Mouse (Mus musculus) embryonic fibroblast, embryonic 13.5 days (primary cell): ENCODE results near the gene Tulp3. TPM values are rescaled to one million over a fixed set of nuclear protein-coding genes. Genes with fewer than 3 reads are reported as not detected.

Source experiments
- H3K27ac ChIP-seq: 2 replicates; pipeline ENCODE4 v1.5.1; 2012; ENCODE audit warnings: low read length, control low read depth, inconsistent platforms; ENCODE audit not compliant: insufficient read depth
- H3K4me1 ChIP-seq: 2 replicates; pipeline ENCODE4 v1.6.1; 2011; ENCODE audit warnings: low read length; ENCODE audit not compliant: control insufficient read depth, insufficient read depth
- H3K4me3 ChIP-seq: 2 replicates; pipeline ENCODE4 v1.5.1; 2011; ENCODE audit warnings: mild to moderate bottlenecking, control low read depth, low read length; ENCODE audit not compliant: insufficient read depth
- CTCF ChIP-seq: IDR thresholded peaks from 2 replicates; pipeline ENCODE4 v1.5.1; 2011; ENCODE audit warnings: mild to moderate bottlenecking, control low read depth, low read length, moderate library complexity, borderline replicate concordance; ENCODE audit not compliant: insufficient read depth
- POLR2A ChIP-seq: IDR thresholded peaks from 2 replicates; pipeline ENCODE4 v1.6.1; 2011; ENCODE audit warnings: low read depth, mild to moderate bottlenecking, control low read depth, low read length, moderate library complexity
- polyA plus RNA-seq: library from polyadenylated mRNA; stranded (reverse); fragments of >200 nt; gene quantifications from 2 replicates; pipeline ENCODE4 v1.2.4, GENCODE M21; 2011; ENCODE audit warnings: low read depth; ENCODE audit not compliant: missing spikeins, insufficient read length

The Tulp3 gene
- polyA plus RNA-seq, 1 experiment, result 56.8 TPM

DNA sequence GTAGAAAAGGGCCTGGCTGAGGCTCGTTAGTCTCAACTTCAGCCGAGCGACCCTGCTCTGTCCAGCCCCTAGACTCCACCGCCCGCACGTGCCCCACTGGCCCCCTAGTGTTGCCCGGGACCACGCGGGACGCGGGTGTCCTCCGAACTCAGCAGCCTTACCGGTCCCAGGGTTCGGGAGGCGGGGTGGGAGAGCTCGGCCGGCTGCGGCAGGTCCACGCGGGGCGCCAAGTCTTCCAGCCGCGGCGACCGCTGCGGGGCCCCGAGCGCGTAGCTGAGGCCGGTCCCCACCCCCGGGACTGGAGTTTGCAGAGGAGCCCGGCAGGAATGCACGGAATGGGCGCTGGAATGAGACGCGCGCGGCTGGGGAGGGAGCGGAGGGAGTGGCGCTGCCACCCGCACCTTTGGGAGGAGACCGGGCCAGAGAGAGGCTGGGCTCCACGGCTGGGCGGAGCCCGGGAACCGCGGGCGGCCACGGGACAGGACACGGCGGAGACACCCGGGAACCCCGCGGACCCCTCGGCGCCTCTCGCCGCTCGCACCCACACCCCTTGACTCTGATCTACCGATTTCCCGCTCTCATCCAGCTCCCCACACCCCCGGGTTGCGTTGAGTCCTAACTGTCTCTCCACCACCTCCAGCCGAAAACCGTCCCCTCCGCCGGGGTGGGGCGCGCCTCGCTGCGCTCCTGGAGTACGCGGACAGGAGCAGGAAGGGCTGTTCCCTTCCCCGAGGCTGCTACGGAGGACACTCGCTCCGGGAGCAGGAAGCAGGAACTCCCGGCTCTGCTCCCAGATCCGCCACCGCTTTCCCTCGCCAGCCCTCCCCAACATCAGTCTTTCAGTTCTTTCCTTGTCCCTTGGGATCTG is 55.3 kb downstream of the Tulp3 start, which contains the start of gene Tead4:
Gene Tead4 (minus strand): TSS at position 690 of the 868 bp plus-strand sequence.
- H3K4me1 ChIP-seq, result peaks cover 29% of the 10 kb centered on the region
- peak within 1 kb of the TSS; percentile 50; the same call in 1 of the 2 replicates for H3K27ac ChIP-seq
- TF ChIP-seq CTCF (no peak), POLR2A (peak; percentile 70)
- H3K4me3 ChIP-seq, result peak within 1 kb of the TSS; percentile 73

DNA sequence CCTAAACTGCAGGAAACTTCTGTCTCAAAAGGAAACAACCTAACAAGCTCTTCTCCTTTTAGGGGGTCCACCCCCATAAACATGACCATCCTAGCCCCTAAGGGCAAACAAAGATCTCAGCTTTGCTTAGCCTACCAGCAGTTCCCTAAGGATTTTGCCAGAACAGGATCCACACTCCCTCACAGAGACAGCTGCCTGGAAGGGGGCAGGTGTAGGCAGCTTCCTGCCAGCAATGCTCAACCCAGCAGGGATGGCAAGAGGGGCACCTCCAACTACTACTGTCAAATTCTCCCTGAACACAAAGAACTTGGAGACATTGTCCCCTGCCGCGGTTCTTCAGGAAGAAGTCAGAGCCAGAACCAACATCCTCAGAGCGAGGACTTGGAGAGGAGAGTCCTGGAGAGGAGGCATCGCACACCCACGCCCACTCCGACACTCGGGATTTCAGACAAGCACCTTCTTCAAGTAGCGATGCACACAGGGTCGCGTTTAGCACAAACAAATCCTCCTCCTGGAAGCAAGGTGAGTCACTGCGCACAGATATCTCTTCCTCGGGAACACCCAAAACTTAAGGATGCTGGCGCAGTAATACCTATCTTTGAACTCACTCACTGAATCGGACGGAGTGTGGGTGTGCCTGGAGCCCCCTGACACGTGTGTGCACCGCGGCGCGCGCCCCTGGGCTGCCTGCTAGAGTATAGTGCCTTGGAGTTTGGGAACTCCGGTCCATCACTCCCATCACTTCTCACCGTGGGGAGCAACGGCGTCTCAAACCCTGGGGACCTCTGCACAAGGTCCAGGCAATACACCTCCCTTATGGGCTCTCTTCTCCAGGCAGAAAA is 56.1 kb downstream of the Tulp3 start:
- Histone ChIP-seq H3K27ac (no peak overlapping the region), H3K4me3 (peak overlapping the region; percentile 73), H3K4me1 (peaks cover 29% of the 10 kb centered on the region)
- TF ChIP-seq POLR2A, result no peak
- TF ChIP-seq CTCF, result no peak

DNA sequence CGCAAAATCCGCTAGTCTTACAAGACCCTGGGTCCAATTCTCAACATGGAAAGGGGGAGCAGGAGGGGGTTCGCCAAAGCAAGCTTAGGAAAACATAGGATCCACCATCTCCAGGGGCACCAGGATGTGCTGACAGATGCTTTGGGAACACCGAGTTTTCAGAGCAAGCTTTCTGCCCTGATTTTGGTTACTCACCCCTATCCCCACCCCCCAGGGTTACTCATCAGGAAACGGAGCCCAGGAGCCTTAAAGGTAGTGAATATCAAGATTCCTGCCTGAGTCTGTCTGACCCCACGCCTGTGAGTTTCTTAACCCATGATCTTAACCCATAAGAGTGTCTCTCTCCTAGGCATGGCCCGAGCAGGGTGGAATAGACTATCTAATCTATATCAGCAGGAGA is 57.4 kb downstream of the Tulp3 start:
- Histone ChIP-seq H3K4me1 (peaks cover 29% of the 10 kb centered on the region), H3K27ac (no peak overlapping the region)

DNA sequence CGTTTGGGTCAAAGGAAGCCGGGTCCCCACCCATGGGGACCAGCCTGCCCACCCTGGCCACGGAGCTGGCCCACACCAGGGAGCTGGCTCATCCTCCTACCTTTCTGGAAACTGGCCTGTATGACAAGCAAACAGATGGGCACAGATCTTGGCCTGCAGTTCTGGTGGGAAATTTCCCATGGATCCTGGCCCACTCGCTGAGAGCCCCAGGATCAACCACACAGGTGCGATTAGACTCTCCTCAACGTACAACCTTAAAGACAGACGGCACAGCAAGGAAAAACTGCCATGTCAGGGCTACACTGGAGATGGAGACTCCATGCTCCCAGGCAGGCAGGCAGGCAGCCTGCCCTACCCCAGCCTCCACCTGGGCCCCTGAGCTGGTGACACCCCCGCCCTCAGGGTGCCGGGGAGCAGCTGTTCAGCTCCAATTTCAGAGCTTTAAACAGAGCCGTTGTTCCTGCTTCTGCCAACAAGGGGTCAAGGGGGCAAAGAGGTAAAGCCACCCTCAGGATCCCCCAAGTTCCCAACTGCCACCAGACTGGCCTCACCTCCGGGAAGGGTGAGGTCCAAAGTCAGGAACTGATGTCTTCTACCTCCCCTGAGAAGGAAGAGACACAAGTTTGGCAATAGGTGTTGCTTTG is 58.8 kb downstream of the Tulp3 start:
- no peak for TF ChIP-seq POLR2A
- TF ChIP-seq CTCF, result no peak
- Histone ChIP-seq H3K4me3 (no peak overlapping the region), H3K4me1 (peaks cover 29% of the 10 kb centered on the region), H3K27ac (no peak overlapping the region)

More for the DNA sequence above, 57.4 kb downstream of the Tulp3 start:
- no peak for TF ChIP-seq POLR2A
- no peak for TF ChIP-seq CTCF
- H3K4me3 ChIP-seq, result peak overlapping the region; percentile 73; the same call in 1 of the 2 replicates

DNA sequence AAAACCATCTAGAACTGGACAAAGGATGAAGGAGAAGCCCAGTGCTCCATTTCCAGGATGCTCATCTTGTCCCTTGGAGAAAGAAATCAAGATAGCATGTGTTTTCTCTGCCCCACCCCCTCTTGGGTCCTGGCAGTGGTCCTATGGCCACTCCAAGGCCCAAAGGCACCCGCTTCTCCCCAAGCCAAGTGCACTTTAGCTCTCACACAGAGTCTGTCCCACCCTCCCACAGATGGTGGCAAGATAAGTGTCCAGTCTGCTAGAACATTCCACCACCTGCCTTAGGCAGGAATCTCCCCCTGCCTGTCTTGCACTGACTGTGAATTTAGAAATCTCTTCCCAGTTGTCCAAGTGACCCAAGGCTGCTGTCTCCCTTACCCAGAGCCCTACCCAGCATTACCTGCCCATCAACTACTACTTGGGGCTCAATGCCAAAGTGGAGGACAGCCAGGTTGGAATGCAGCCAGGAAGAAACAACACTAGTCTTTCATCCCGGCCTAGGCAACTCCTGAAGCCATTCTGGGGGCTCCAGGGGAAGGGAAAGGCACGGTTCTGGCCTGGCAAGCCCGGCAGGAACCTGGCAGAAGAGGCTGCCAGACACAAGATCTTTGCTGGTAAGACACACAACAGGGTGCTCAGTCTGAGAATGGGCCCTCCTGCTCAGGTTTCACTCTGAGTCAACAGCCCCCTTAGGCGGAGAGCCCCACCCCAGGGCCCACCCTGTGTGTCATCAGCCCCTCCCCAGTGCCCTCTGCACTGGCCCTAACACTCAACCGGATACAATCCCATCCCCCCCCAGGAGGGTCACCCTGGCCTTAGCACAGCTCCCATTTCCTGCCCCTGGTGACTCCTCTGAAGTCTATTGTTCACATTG is 59.5 kb downstream of the Tulp3 start:
- no peak overlapping the region for H3K4me3 ChIP-seq
- TF ChIP-seq POLR2A (no peak), CTCF (no peak)
- H3K4me1 ChIP-seq, result peaks cover 23% of the 10 kb centered on the region
- H3K27ac ChIP-seq, result no peak overlapping the region

DNA sequence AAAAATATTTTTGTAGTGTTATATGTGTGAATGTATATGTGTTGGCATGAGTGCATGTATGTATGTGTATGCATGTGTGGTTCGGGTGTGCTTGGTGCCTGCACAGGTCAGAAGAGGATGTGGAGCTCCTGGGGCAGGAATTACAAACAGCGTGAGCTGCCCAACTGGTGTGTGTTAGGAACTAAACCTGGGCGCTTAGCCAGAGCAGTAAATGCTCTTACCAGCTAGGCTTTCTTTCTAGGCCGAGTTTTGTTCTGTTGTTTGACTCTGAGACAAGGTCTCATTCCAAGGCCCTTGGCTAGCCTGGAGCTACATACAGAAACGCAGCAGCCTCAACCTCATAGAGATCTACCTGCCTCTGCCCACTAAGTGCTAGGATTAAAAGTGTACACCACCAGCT is 64.4 kb downstream of the Tulp3 start:
- TF ChIP-seq CTCF (no peak), POLR2A (no peak)
- Histone ChIP-seq H3K27ac (no peak overlapping the region), H3K4me1 (peaks cover 5% of the 10 kb centered on the region; the same call in 1 of the 2 replicates), H3K4me3 (no peak overlapping the region)

DNA sequence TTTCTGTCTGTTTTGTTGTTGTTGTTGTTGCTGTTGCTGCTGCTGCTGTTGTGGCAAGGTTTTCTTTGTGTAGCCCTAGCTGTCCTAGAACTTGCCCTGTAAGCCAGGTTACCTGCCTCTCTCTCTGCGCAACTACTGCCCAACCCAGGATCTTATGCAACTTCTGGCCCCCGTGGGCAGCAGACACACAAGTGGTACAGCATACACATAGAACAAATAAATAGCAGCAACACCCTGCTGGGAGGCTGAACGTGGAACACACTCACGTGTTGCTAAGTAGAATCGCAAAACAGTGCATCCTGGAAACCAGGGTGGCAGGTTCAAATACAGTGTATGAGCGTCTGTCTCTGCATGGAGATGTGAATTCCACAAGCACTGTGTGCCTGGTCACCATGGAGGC is 67.0 kb downstream of the Tulp3 start:
- TF ChIP-seq CTCF, result no peak
- TF ChIP-seq POLR2A, result no peak

DNA sequence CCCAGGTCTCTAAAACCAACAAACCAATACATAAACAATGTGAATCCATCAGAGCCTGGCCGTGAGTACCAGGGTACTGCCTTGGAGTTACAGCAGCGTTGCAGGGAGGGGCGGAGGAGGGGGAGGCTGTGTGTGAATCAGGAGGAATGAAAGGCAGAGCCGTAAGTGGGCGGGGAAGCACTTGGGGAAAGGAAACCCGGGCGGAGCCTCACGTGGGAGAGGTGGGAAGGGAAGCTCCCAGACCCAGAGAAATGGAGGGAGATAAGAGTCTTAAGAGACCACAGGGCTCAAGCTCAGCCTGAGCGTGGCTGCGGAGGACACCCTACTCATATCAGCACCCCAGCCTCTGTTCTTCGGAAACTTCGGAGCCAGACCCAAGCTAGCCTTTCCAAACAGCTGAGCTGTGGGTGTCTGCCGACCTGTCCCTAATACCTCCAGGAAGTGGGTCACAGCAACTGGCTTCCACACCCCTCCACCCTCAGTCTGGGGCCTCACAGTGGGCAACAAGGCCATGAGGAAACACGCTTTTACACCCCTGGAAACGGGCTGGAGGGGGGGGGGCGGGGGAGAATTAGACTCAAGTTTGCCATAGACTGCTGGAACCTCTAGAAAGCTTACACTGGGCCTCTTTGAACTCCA is 69.7 kb downstream of the Tulp3 start:
- Histone ChIP-seq H3K4me1 (peaks cover 14% of the 10 kb centered on the region; the same call in 1 of the 2 replicates), H3K27ac (peak overlapping the region; percentile 2; the same call in 1 of the 2 replicates), H3K4me3 (peak overlapping the region; percentile 7; the same call in 1 of the 2 replicates)
- peak; percentile 53 for TF ChIP-seq POLR2A
- no peak for TF ChIP-seq CTCF

More for the DNA sequence above, 67.0 kb downstream of the Tulp3 start:
- no peak overlapping the region for H3K4me3 ChIP-seq
- 0 out of 2 replicates have a peak, but pooled peaks cover 4% of the 10 kb centered on the region for H3K4me1 ChIP-seq
- no peak overlapping the region for H3K27ac ChIP-seq
